Mouse (Mus musculus) stomach, postnatal 0 days (tissue): ENCODE results near the gene Ttc9c.
"Not testable (repeated sequence)": the region's sequence is repeated elsewhere in the genome, so short reads cannot be mapped to it uniquely, and the experiment has no call there.

Experiments used
- CTCF ChIP-seq: IDR thresholded peaks from 2 replicates; pipeline ENCODE4 v1.5.1; 2016; ENCODE audit warnings: antibody characterized with exemption, low read depth, mild to moderate bottlenecking, moderate library complexity
- EP300 ChIP-seq: optimal IDR thresholded peaks from 2 replicates; pipeline ENCODE3; 2016; ENCODE audit warnings: antibody characterized with exemption

DNA sequence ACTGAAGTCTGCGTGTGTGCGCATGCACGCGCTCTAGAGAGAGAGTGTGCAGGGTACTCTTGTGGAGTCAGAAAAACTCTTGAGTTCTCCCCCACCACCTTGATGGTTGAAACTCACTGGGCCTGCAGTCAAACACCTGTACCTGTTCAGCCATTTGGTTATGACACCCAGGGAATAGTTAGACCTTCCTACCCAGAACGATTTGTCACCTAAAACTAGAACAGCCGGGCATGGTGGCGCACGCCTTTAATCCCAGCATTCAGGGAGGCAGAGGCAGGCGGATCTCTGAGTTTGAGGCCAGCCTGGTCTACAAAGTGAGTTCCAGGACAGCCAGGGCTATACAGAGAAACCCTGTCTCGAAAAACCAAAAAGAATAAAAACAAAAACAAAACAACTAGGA is 17.2 kb upstream of the Ttc9c start:
- TF ChIP-seq EP300, CTCF: not testable (repeated sequence)
